Mouse (Mus musculus) embryonic fibroblast, embryonic 13.5 days (primary cell): ENCODE measurements at regions not wholly inside any gene's neighbourhood (a gene's known extent, or its start where the extent isn't known, plus 50 kb on each side); places are given as distances from the start of the nearest gene placed in this dataset.

ENCODE experiments used
- CTCF ChIP-seq: IDR thresholded peaks from 2 replicates; pipeline ENCODE4 v1.5.1; 2011; ENCODE audit warnings: mild to moderate bottlenecking, control low read depth, low read length, moderate library complexity, borderline replicate concordance; ENCODE audit not compliant: insufficient read depth
- POLR2A ChIP-seq: IDR thresholded peaks from 2 replicates; pipeline ENCODE4 v1.6.1; 2011; ENCODE audit warnings: low read depth, mild to moderate bottlenecking, control low read depth, low read length, moderate library complexity

- TF ChIP-seq POLR2A (no peak), CTCF (no peak)
These were observed 336.7 kb downstream of the Cd83 start for GRCm38 (mm10) chr13:44121241-44121671.
